Mouse (Mus musculus): ENCODE measurements around the gene Rps6ka2. TPM values are rescaled to one million over a fixed set of nuclear protein-coding genes. Genes with fewer than 3 reads are reported as not detected.
A peak's percentile ranks its signal among the peaks of the same experiment; 100 is the strongest.
"Not testable (repeated sequence)": the region's sequence is repeated elsewhere in the genome, so short reads cannot be mapped to it uniquely, and the experiment has no call there.

Gene Rps6ka2
- polyA plus RNA-seq, 1 experiment from 2014 or later: 12.7 TPM

GRCm38 (mm10) chr17:7279251-7279650 is 109.3 kb downstream of the Rps6ka2 start:
- H3K4me2 ChIP-seq: no peak overlapping the region
- WGBS: 89% methylated on average over 9 of the region's 9 CpGs
- H3K4me3 ChIP-seq (ENCODE audit: low read depth, low read length): no peak overlapping the region
- H3K9ac ChIP-seq (ENCODE audit: low read depth, low read length): no peak overlapping the region
- no peaks in the 10 kb centered on the region for H3K27me3 ChIP-seq (replicated peaks; ENCODE audit: control insufficient read depth, insufficient read depth, low read length)
- H3K27ac ChIP-seq (ENCODE audit: low read depth, low read length): no peak overlapping the region
- H3K4me1 ChIP-seq (replicated peaks; ENCODE audit: control insufficient read depth, insufficient read depth, low read length): peaks cover 5% of the 10 kb centered on the region; the same call in 1 of the 2 replicates
- ATAC-seq (replicated peaks; ENCODE audit: low FRiP score) (no peak), DNase-seq (ENCODE audit: low spot score) (no peak)
- H3K9me3 ChIP-seq (ENCODE audit: control insufficient read depth, low read length): no peaks in the 10 kb centered on the region
- H3K36me3 ChIP-seq (ENCODE audit: control insufficient read depth, insufficient read depth, low read length): no peaks in the 10 kb centered on the region; the same call in 1 of the 2 replicates

GRCm38 (mm10) chr17:7284297-7284910 is 114.5 kb downstream of the Rps6ka2 start:
- H3K4me2 ChIP-seq: no peak overlapping the region
- H3K9me3 ChIP-seq (ENCODE audit: control insufficient read depth, low read length): no peaks in the 10 kb centered on the region
- ATAC-seq (replicated peaks; ENCODE audit: low FRiP score): no peak
- H3K4me3 ChIP-seq (ENCODE audit: low read depth, low read length): no peak overlapping the region
- H3K27ac ChIP-seq (ENCODE audit: low read depth, low read length): 0 out of 2 replicates have a peak overlapping the region, but pooled peaks have one; percentile 13
- WGBS: 76% methylated on average over 8 of the region's 8 CpGs
- DNase-seq (ENCODE audit: low spot score): no peak
- H3K36me3 ChIP-seq (ENCODE audit: control insufficient read depth, insufficient read depth, low read length): no peaks in the 10 kb centered on the region; the same call in 1 of the 2 replicates
- H3K4me1 ChIP-seq (replicated peaks; ENCODE audit: control insufficient read depth, insufficient read depth, low read length): peaks cover 5% of the 10 kb centered on the region; the same call in 1 of the 2 replicates
- no peak overlapping the region for H3K9ac ChIP-seq (ENCODE audit: low read depth, low read length)
- H3K27me3 ChIP-seq (replicated peaks; ENCODE audit: control insufficient read depth, insufficient read depth, low read length): no peaks in the 10 kb centered on the region

- ATAC-seq (replicated peaks; ENCODE audit: low FRiP score): no peak
- DNase-seq (ENCODE audit: low spot score): no peak
- Histone ChIP-seq H3K9ac (ENCODE audit: low read depth, low read length) (no peak overlapping the region), H3K4me2 (no peak overlapping the region), H3K36me3 (ENCODE audit: control insufficient read depth, insufficient read depth, low read length) (no peaks in the 10 kb centered on the region; the same call in 1 of the 2 replicates), H3K27me3 (replicated peaks; ENCODE audit: control insufficient read depth, insufficient read depth, low read length) (no peaks in the 10 kb centered on the region), H3K9me3 (ENCODE audit: control insufficient read depth, low read length) (no peaks in the 10 kb centered on the region), H3K27ac (ENCODE audit: low read depth, low read length) (0 out of 2 replicates have a peak overlapping the region, but pooled peaks have one; percentile 13), H3K4me1 (replicated peaks; ENCODE audit: control insufficient read depth, insufficient read depth, low read length) (peaks cover 5% of the 10 kb centered on the region; the same call in 1 of the 2 replicates), H3K4me3 (ENCODE audit: low read depth, low read length) (no peak overlapping the region)
- WGBS: 80% methylated on average over 12 of the region's 12 CpGs
Observed at GRCm38 (mm10) chr17:7285292-7285691, 115.4 kb downstream of the Rps6ka2 start.

GRCm38 (mm10) chr17:7286422-7287050 is 116.6 kb downstream of the Rps6ka2 start:
- H3K27me3 ChIP-seq (replicated peaks; ENCODE audit: control insufficient read depth, insufficient read depth, low read length): no peaks in the 10 kb centered on the region
- H3K9me3 ChIP-seq (ENCODE audit: control insufficient read depth, low read length): no peaks in the 10 kb centered on the region
- no peak overlapping the region for H3K27ac ChIP-seq (ENCODE audit: low read depth, low read length)
- H3K4me3 ChIP-seq (ENCODE audit: low read depth, low read length): no peak overlapping the region
- no peak overlapping the region for H3K9ac ChIP-seq (ENCODE audit: low read depth, low read length)
- peaks cover 5% of the 10 kb centered on the region; the same call in 1 of the 2 replicates for H3K4me1 ChIP-seq (replicated peaks; ENCODE audit: control insufficient read depth, insufficient read depth, low read length)
- ATAC-seq (replicated peaks; ENCODE audit: low FRiP score) (no peak), DNase-seq (ENCODE audit: low spot score) (no peak)
- 81% methylated on average over 12 of the region's 12 CpGs for WGBS
- no peaks in the 10 kb centered on the region; the same call in 1 of the 2 replicates for H3K36me3 ChIP-seq (ENCODE audit: control insufficient read depth, insufficient read depth, low read length)
- no peak overlapping the region for H3K4me2 ChIP-seq

- DNase-seq (ENCODE audit: low spot score) (no peak), ATAC-seq (replicated peaks; ENCODE audit: low FRiP score) (no peak)
- Histone ChIP-seq H3K27me3 (replicated peaks; ENCODE audit: control insufficient read depth, insufficient read depth, low read length) (no peaks in the 10 kb centered on the region), H3K4me2 (no peak overlapping the region), H3K4me3 (ENCODE audit: low read depth, low read length) (no peak overlapping the region), H3K27ac (ENCODE audit: low read depth, low read length) (no peak overlapping the region), H3K36me3 (ENCODE audit: control insufficient read depth, insufficient read depth, low read length) (no peaks in the 10 kb centered on the region; the same call in 1 of the 2 replicates), H3K9ac (ENCODE audit: low read depth, low read length) (no peak overlapping the region), H3K4me1 (replicated peaks; ENCODE audit: control insufficient read depth, insufficient read depth, low read length) (no peaks in the 10 kb centered on the region), H3K9me3 (ENCODE audit: control insufficient read depth, low read length) (no peaks in the 10 kb centered on the region)
- 83% methylated on average over 11 of the region's 11 CpGs for WGBS
Observed at GRCm38 (mm10) chr17:7292012-7292684, 122.2 kb downstream of the Rps6ka2 start.

GRCm38 (mm10) chr17:7306278-7307196 is 136.6 kb downstream of the Rps6ka2 start:
- not testable (repeated sequence) for H3K4me2 ChIP-seq; DNase-seq (ENCODE audit: low spot score); H3K9me3 ChIP-seq (ENCODE audit: control insufficient read depth, low read length); H3K4me1 ChIP-seq (replicated peaks; ENCODE audit: control insufficient read depth, insufficient read depth, low read length); H3K27me3 ChIP-seq (replicated peaks; ENCODE audit: control insufficient read depth, insufficient read depth, low read length); H3K9ac ChIP-seq (ENCODE audit: low read depth, low read length); H3K36me3 ChIP-seq (ENCODE audit: control insufficient read depth, insufficient read depth, low read length); H3K4me3 ChIP-seq (ENCODE audit: low read depth, low read length); H3K27ac ChIP-seq (ENCODE audit: low read depth, low read length)
- whole genome bisulfite sequencing: 54% methylated on average over 8 of the region's 8 CpGs
- ATAC-seq (replicated peaks; ENCODE audit: low FRiP score): peak; percentile 60

- H3K4me3 ChIP-seq (ENCODE audit: low read depth, low read length): not testable (repeated sequence)
- WGBS: 70% methylated on average over 6 of the region's 8 CpGs
Observed at GRCm38 (mm10) chr17:7315693-7316382, 145.9 kb downstream of the Rps6ka2 start.

GRCm38 (mm10) chr17:7319789-7320188 is 149.9 kb downstream of the Rps6ka2 start:
- ATAC-seq (replicated peaks; ENCODE audit: low FRiP score); DNase-seq (ENCODE audit: low spot score): not testable (repeated sequence)
- 76% methylated on average over 6 of the region's 6 CpGs for WGBS

More at GRCm38 (mm10) chr17:7315693-7316382, 145.9 kb downstream of the Rps6ka2 start:
- H3K27ac ChIP-seq (ENCODE audit: low read depth, low read length); H3K9ac ChIP-seq (ENCODE audit: low read depth, low read length); H3K4me1 ChIP-seq (replicated peaks; ENCODE audit: control insufficient read depth, insufficient read depth, low read length); H3K9me3 ChIP-seq (ENCODE audit: control insufficient read depth, low read length); ATAC-seq (replicated peaks; ENCODE audit: low FRiP score); H3K27me3 ChIP-seq (replicated peaks; ENCODE audit: control insufficient read depth, insufficient read depth, low read length); H3K4me2 ChIP-seq; H3K36me3 ChIP-seq (ENCODE audit: control insufficient read depth, insufficient read depth, low read length): not testable (repeated sequence)
- peak; percentile 27 for DNase-seq (ENCODE audit: low spot score)

More at GRCm38 (mm10) chr17:7319789-7320188, 149.9 kb downstream of the Rps6ka2 start:
- H3K4me1 ChIP-seq (replicated peaks; ENCODE audit: control insufficient read depth, insufficient read depth, low read length); H3K36me3 ChIP-seq (ENCODE audit: control insufficient read depth, insufficient read depth, low read length); H3K27me3 ChIP-seq (replicated peaks; ENCODE audit: control insufficient read depth, insufficient read depth, low read length); H3K4me2 ChIP-seq; H3K9me3 ChIP-seq (ENCODE audit: control insufficient read depth, low read length); H3K4me3 ChIP-seq (ENCODE audit: low read depth, low read length); H3K27ac ChIP-seq (ENCODE audit: low read depth, low read length); H3K9ac ChIP-seq (ENCODE audit: low read depth, low read length): not testable (repeated sequence)

Data from liver, embryonic 11.5 days (tissue).